Mouse (Mus musculus): ENCODE measurements around the gene Spg20.

GRCm38 (mm10) chr3:55112710-55113415 is 955 bp downstream of the Spg20 start:
- no peak for TF ChIP-seq CTCF (IDR thresholded peaks at IDR 0.05; ENCODE audit: insufficient read depth, low read length)
- no peak for TF ChIP-seq POLR2A (IDR thresholded peaks at IDR 0.05; ENCODE audit: borderline replicate concordance, extremely low read depth, low read depth, low read length)

All from lung, adult 2 months (tissue).